Mouse (Mus musculus) testis, postnatal 14 days (tissue): ENCODE measurements at regions not wholly inside any gene's neighbourhood (a gene's known extent, or its start where the extent isn't known, plus 50 kb on each side); places are given as distances from the start of the nearest gene placed in this dataset.

Experiments used
- DNase-seq: peaks from one replicate; pipeline ENCODE4 v3.0.0; 2021; ENCODE audit warnings: low spot score

GRCm38 (mm10) chr7:79517581-79518337 is 51.6 kb upstream of the Polg start:
- no peak for DNase-seq

DNA sequence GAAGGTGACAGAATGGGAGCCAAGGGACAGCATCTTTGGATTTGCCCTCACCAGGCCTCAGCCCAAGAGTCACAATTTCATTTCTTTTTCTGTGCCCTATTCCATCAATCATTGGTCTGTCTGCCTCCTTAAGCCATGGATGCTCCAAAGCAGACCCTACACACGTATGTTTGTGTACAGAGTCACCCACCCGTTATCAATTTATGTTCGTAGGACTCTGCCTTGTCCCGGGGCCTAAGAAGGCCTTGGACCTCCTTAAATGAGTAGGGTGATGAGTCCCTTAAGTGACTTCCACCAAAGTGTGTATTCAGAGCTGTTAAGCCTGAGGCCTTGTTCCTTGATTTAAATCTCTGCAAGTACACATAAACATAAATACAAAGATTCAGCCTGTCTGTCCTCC is 50.1 kb upstream of the Polg start:
- DNase-seq = no peak
